Mouse (Mus musculus): ENCODE data around the gene Abcc5.

DNA sequence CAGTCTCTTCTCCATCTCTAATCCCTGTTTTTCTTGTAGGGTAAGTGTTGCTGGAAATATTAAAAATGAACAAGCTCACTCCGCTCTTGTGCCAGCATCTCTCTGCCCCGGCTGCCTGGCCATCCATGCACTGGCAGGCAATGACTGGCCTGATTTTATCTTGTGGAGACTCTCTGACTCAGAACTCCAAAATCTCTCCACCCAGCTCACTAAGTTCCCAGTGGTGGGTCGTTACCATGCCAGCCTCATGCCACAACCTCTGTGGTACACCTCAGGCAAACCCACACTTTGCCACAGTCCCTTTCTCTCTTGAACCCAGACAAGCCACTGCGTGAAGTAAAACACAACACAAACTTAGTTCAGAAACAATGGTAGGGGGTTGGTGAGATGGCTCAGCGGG lies 3.1 kb upstream of the Abcc5 start:
- TF ChIP-seq POLR2A (IDR thresholded peaks at IDR 0.05; ENCODE audit: low read depth, low read length) (no peak), CTCF (conservative IDR thresholded peaks at IDR 0.05; ENCODE audit: insufficient read depth, insufficient read length, low read depth, low read length) (no peak)
